Mouse (Mus musculus) testis, adult 2 months (tissue): ENCODE results near the gene Papss1. TPM values are rescaled to one million over a fixed set of nuclear protein-coding genes. Genes with fewer than 3 reads are reported as not detected.

Source experiments
- H3K27ac ChIP-seq: fragments of 200-500 bp; 2 replicates; pipeline ENCODE4 v1.5.1; 2012; ENCODE audit warnings: low read depth, low read length; ENCODE audit not compliant: control insufficient read depth, insufficient read depth
- H3K27me3 ChIP-seq: fragments of 200-500 bp; 2 replicates; pipeline ENCODE4 v1.6.1; 2012; ENCODE audit warnings: mild to moderate bottlenecking, low read length, moderate library complexity; ENCODE audit not compliant: control insufficient read depth, insufficient read depth
- H3K36me3 ChIP-seq: fragments of 200-500 bp; 2 replicates; pipeline ENCODE4 v1.6.1; 2012; ENCODE audit warnings: mild to moderate bottlenecking, low read length; ENCODE audit not compliant: control insufficient read depth, insufficient read depth
- H3K4me1 ChIP-seq: fragments of 200-500 bp; 2 replicates; pipeline ENCODE4 v1.6.1; 2012; ENCODE audit warnings: low read length; ENCODE audit not compliant: control insufficient read depth, insufficient read depth
- H3K4me3 ChIP-seq: fragments of 200-500 bp; 2 replicates; pipeline ENCODE4 v1.5.1; 2012; ENCODE audit warnings: low read depth, mild to moderate bottlenecking, low read length, moderate library complexity, mixed read lengths; ENCODE audit not compliant: control insufficient read depth
- CTCF ChIP-seq: fragments of 200-500 bp; IDR thresholded peaks from 2 replicates; pipeline ENCODE4 v1.5.1; 2012; ENCODE audit warnings: low read depth, mild to moderate bottlenecking, inconsistent platforms, low read length, moderate library complexity; ENCODE audit not compliant: control insufficient read depth, insufficient read depth, insufficient replicate concordance
- POLR2A ChIP-seq: fragments of 200-500 bp; IDR thresholded peaks from 2 replicates; pipeline ENCODE4 v1.6.1; 2012; ENCODE audit warnings: low read depth, mild to moderate bottlenecking, inconsistent platforms, low read length, moderate library complexity; ENCODE audit not compliant: control insufficient read depth
- polyA plus RNA-seq: library from polyadenylated mRNA; depleted of rRNA; stranded (reverse); fragments of >200 nt; gene quantifications from 2 replicates; pipeline ENCODE4 v1.2.3, GENCODE M21; 2012

Papss1 gene
- polyA plus RNA-seq, 1 experiment: 5.7 TPM

GRCm38 (mm10) chr3:131587959-131588358, 23.4 kb downstream of the Papss1 start:
- no peak for TF ChIP-seq POLR2A
- TF ChIP-seq CTCF: no peak
- no peaks in the 10 kb centered on the region for H3K27me3 ChIP-seq
- no peak overlapping the region for H3K4me3 ChIP-seq
- no peaks in the 10 kb centered on the region for H3K36me3 ChIP-seq
- H3K4me1 ChIP-seq: no peaks in the 10 kb centered on the region
- H3K27ac ChIP-seq: no peak overlapping the region

GRCm38 (mm10) chr3:131593143-131593798, 28.7 kb downstream of the Papss1 start:
- Histone ChIP-seq H3K4me1 (no peaks in the 10 kb centered on the region; the same call in 1 of the 2 replicates), H3K36me3 (no peaks in the 10 kb centered on the region), H3K27ac (no peak overlapping the region), H3K27me3 (no peaks in the 10 kb centered on the region), H3K4me3 (no peak overlapping the region)
- TF ChIP-seq POLR2A (no peak), CTCF (no peak)

GRCm38 (mm10) chr3:131594361-131594760, 29.8 kb downstream of the Papss1 start:
- TF ChIP-seq CTCF (no peak), POLR2A (no peak)
- Histone ChIP-seq H3K36me3 (no peaks in the 10 kb centered on the region), H3K4me3 (no peak overlapping the region), H3K27ac (no peak overlapping the region), H3K27me3 (no peaks in the 10 kb centered on the region), H3K4me1 (no peaks in the 10 kb centered on the region; the same call in 1 of the 2 replicates)

- H3K4me1 ChIP-seq: no peaks in the 10 kb centered on the region; the same call in 1 of the 2 replicates
- no peaks in the 10 kb centered on the region for H3K36me3 ChIP-seq
- TF ChIP-seq CTCF (no peak), POLR2A (no peak)
Observed at GRCm38 (mm10) chr3:131595546-131596245, 31.1 kb downstream of the Papss1 start.

GRCm38 (mm10) chr3:131600726-131601125, 36.2 kb downstream of the Papss1 start:
- no peak overlapping the region for H3K27ac ChIP-seq
- H3K4me3 ChIP-seq: no peak overlapping the region
- H3K27me3 ChIP-seq: no peaks in the 10 kb centered on the region
- H3K36me3 ChIP-seq: no peaks in the 10 kb centered on the region
- H3K4me1 ChIP-seq: no peaks in the 10 kb centered on the region
- TF ChIP-seq CTCF (no peak), POLR2A (no peak)

More at GRCm38 (mm10) chr3:131595546-131596245, 31.1 kb downstream of the Papss1 start:
- H3K27me3 ChIP-seq: no peaks in the 10 kb centered on the region
- no peak overlapping the region for H3K27ac ChIP-seq
- no peak overlapping the region for H3K4me3 ChIP-seq

- TF ChIP-seq POLR2A: no peak
- TF ChIP-seq CTCF: no peak
- H3K27me3 ChIP-seq: no peaks in the 10 kb centered on the region
- H3K4me1 ChIP-seq: no peaks in the 10 kb centered on the region
- H3K4me3 ChIP-seq: no peak overlapping the region
- H3K36me3 ChIP-seq: no peaks in the 10 kb centered on the region
- no peak overlapping the region for H3K27ac ChIP-seq
Observed at GRCm38 (mm10) chr3:131601366-131601765, 36.8 kb downstream of the Papss1 start.

GRCm38 (mm10) chr3:131602995-131603414, 38.4 kb downstream of the Papss1 start:
- Histone ChIP-seq H3K36me3 (no peaks in the 10 kb centered on the region), H3K27ac (no peak overlapping the region), H3K4me3 (no peak overlapping the region), H3K27me3 (no peaks in the 10 kb centered on the region), H3K4me1 (no peaks in the 10 kb centered on the region)
- no peak for TF ChIP-seq POLR2A
- TF ChIP-seq CTCF: no peak
